Mouse (Mus musculus) left cerebral cortex, postnatal 36 days (tissue): ENCODE measurements at regions not wholly inside any gene's neighbourhood (a gene's known extent, or its start where the extent isn't known, plus 50 kb on each side); places are given as distances from the start of the nearest gene placed in this dataset.

Experiments used
- DNase-seq, 2 experiments: peaks; one replicate each; pipeline ENCODE4 v3.0.0; 2021 to 2022; ENCODE audit warnings: low spot score in 2 of 2, mixed read lengths in 1 of 2
- intact Hi-C: fragments of 180-260 bp; cut with DNase I; formaldehyde crosslinking; loops from one replicate; pipeline ENCODE4 v1.15.1; 2025

- intact Hi-C loops, result no loop called here
- no peak for DNase-seq
Measured at GRCm38 (mm10) chr8:102845362-102845761, 59.9 kb upstream of the Cdh11 start.

GRCm38 (mm10) chr8:102860021-102860420, 74.6 kb upstream of the Cdh11 start:
- intact Hi-C loops, result no loop called here
- DNase-seq, result no peak

- DNase-seq, result no peak
- intact Hi-C loops, result no loop called here
Measured at GRCm38 (mm10) chr8:102899525-102899924, 114.1 kb upstream of the Cdh11 start.

DNA sequence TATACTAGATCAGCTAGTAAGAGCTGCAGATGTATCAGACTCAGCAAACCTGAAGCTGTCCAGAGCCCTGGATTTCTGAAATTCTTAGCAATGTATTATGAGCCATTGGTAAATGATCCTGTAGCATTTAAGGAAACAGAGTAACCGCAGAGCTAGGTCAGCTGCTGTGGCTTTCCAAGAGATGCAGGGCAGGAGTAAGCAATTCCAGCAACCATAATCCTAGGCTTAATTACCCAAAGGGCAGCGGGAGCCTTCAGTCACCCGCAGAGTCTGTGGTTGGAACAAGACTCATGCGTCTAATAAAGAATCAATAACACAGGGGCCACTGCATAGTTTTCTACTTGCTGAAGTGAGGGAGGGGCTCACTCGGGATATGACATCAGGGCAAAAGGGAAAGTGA, 115.2 kb upstream of the Cdh11 start:
- no peak for DNase-seq
- intact Hi-C loops, result no loop called here

- DNase-seq, result no peak
- intact Hi-C loops, result no loop called here
Measured at GRCm38 (mm10) chr8:102907444-102907843, 122.0 kb upstream of the Cdh11 start.

GRCm38 (mm10) chr8:102931342-102931835, 145.9 kb upstream of the Cdh11 start:
- DNase-seq, result no peak
- intact Hi-C loops, result no loop called here

- DNase-seq, result no peak
Measured at GRCm38 (mm10) chr8:102938771-102939170, 153.3 kb upstream of the Cdh11 start.

GRCm38 (mm10) chr8:102945546-102945945, 160.1 kb upstream of the Cdh11 start:
- peak in 1 of 2 experiments; percentile 4 for DNase-seq
- intact Hi-C loops, result no loop called here

More at GRCm38 (mm10) chr8:102938771-102939170, 153.3 kb upstream of the Cdh11 start:
- intact Hi-C loops, result no loop called here

- intact Hi-C loops, result no loop called here
- DNase-seq, result no peak
Measured at GRCm38 (mm10) chr8:102978161-102978581, 192.7 kb upstream of the Cdh11 start.

DNA sequence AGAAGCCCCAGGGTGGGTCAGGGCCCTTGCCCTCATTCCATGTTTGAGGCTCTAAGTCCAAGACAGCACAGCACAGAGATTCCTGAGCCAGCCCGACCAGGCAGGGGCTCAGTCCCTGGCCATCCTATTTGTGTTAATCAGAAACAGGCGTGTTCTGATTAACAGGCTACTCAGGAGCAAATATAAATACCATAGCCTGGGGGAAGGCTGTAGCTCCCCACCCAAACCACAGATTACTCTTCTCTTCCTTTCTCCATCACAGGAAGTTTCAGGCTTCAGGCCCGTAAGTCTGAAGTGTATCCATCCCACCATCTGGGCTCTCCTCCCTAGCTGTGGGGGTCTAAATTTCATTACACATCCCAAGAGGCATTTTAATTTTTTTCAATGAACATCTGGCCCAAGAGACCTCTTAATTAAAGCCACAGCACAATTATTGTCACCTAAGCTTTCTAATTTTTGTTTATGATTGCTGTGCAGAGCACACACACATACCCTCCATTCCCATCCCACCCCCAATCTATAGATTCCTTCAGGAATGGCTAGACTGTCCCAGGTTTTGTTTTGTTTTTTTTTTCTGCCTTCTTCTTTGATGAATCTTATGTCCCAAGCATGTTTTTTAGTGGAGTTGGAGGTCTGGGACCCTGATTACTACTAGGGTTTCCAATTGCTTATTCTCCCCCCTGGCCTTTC, 197.9 kb upstream of the Cdh11 start:
- DNase-seq, result no peak
- intact Hi-C loops, result no loop called here

- intact Hi-C loops, result no loop called here
- DNase-seq, result no peak
Measured at GRCm38 (mm10) chr8:102983910-102984225, 198.4 kb upstream of the Cdh11 start.

- no peak for DNase-seq
- intact Hi-C loops, result no loop called here
Measured at GRCm38 (mm10) chr8:103007284-103007984, 222.0 kb upstream of the Cdh11 start.

GRCm38 (mm10) chr8:103019121-103019520, 233.7 kb upstream of the Cdh11 start:
- DNase-seq, result no peak
- intact Hi-C loops, result no loop called here

- DNase-seq, result no peak
- intact Hi-C loops, result no loop called here
Measured at GRCm38 (mm10) chr8:103023237-103023636, 237.8 kb upstream of the Cdh11 start.

- no peak for DNase-seq
- intact Hi-C loops, result no loop called here
Measured at GRCm38 (mm10) chr8:103031708-103032107, 246.3 kb upstream of the Cdh11 start.

GRCm38 (mm10) chr8:103033956-103034355, 248.5 kb upstream of the Cdh11 start:
- intact Hi-C loops, result no loop called here
- no peak for DNase-seq

- intact Hi-C loops, result no loop called here
- DNase-seq, result no peak
Measured at GRCm38 (mm10) chr8:103072079-103072635, 286.7 kb upstream of the Cdh11 start.

DNA sequence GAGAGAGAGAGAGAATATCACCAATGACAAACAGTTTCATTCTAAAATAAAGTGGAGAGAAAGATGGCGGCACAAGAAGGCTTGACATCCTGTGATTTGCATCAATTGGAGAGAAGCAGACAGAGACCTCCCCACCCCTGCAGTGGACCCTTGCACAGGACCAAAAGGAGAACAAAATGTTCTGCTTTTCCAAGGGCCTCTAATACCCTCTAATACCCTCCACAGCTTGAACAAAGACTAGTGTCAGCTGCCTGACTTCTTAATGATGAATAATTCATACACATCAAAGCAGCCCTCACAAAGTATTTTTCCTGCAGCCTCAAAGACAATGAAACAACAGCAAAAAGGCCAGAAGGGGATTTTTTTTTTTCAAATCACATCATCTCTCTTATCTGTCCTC, 287.2 kb upstream of the Cdh11 start:
- DNase-seq, result no peak
- intact Hi-C loops, result no loop called here

DNA sequence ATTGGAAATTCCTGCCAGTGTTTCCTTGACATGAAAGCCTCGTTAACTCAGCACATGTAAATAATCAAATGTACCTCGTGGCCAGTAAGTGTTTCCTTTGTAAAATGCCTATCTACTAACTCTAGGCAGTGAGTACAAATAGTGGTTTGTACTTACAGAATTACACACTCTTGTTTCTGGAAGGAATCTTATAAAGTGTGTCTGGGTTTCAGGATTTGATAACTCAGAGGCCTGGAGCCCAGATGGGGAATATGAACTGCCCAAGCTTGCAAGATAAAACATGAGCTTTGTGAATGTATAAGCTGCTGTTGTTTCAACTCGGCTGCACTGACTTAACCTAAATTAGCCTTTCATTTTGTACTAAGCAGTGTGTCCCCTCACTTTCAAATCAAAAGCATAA, 293.1 kb upstream of the Cdh11 start:
- DNase-seq, result no peak
- intact Hi-C loops, result no loop called here

DNA sequence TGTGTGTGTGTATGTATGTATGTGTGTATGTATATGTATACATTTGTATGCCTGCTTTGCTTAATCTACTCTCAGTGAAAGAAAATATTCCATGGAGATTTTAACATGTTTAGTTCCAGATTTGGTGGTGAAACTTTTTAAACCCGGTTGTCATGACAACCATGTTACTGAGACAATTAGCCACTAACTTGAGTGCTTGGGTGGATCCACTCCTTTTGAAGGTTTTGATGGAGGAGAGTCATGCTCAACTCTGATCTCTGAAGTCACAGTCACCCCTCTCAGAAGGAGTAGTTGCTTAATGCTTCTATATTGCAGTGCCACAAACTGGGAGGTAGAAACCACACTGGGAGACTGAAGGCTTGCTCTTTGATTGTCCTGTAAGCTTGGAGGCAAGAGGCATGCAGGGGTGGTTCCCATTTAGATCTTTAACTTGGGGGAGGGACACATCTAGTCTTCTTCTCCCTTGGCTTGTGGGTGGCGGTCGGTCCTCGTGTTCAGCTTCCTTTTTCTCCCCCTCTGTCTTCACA, 301.6 kb upstream of the Cdh11 start:
- peak; percentile 8 to 30 for DNase-seq
- intact Hi-C loops, result loop anchor here (5.0 kb wide), 1 partner anchor 705 kb away; no protein-coding TSS in a partner anchor
